Mouse (Mus musculus) hindbrain, embryonic 16.5 days (tissue): ENCODE measurements around the gene Isoc2a. TPM values are rescaled to one million over a fixed set of nuclear protein-coding genes. Genes with fewer than 3 reads are reported as not detected.

Experiments
- ATAC-seq: fragments of 200-750 bp; cut with Nextera tagmentation; 2 replicates; pipeline ENCODE4 v1.8.0; 2017; ENCODE audit warnings: moderate TSS enrichment, moderate library complexity
- H3K27ac ChIP-seq: fragments of 300-500 bp; sonication (generic); 2 replicates; pipeline ENCODE4 v1.5.1; 2014; ENCODE audit warnings: low read depth, mild to moderate bottlenecking, control low read depth, low read length, moderate library complexity
- H3K27me3 ChIP-seq: fragments of 300-500 bp; sonication (generic); replicated peaks from 2 replicates; pipeline ENCODE4 v1.6.1; 2014; ENCODE audit warnings: low read length; ENCODE audit not compliant: control insufficient read depth, insufficient read depth
- H3K36me3 ChIP-seq: fragments of 300-500 bp; sonication (generic); 2 replicates; pipeline ENCODE4 v1.6.1; 2014; ENCODE audit warnings: mild to moderate bottlenecking, low read length, moderate library complexity, mixed read lengths; ENCODE audit not compliant: control insufficient read depth, insufficient read depth
- H3K4me1 ChIP-seq: fragments of 300-500 bp; sonication (generic); 2 replicates; pipeline ENCODE4 v1.6.1; 2014; ENCODE audit warnings: low read depth, low read length; ENCODE audit not compliant: control insufficient read depth, insufficient read depth
- H3K4me2 ChIP-seq: fragments of 300-500 bp; sonication (generic); 2 replicates; pipeline ENCODE4 v1.6.1; 2014; ENCODE audit warnings: mild to moderate bottlenecking, low read length, control low read depth, moderate library complexity
- H3K4me3 ChIP-seq: fragments of 300-500 bp; sonication (generic); 2 replicates; pipeline ENCODE4 v1.5.1; 2014; ENCODE audit warnings: mild to moderate bottlenecking, low read length, control low read depth, moderate library complexity
- H3K9ac ChIP-seq: fragments of 300-500 bp; sonication (generic); 2 replicates; pipeline ENCODE4 v1.6.1; 2014; ENCODE audit warnings: low read depth, mild to moderate bottlenecking, control low read depth, low read length, moderate library complexity
- H3K9me3 ChIP-seq: fragments of 300-500 bp; sonication (generic); 2 replicates; pipeline ENCODE4 v1.6.1; 2014; ENCODE audit warnings: mild to moderate bottlenecking, low read length, moderate library complexity; ENCODE audit not compliant: control insufficient read depth
- WGBS: fragments of 180-500 bp; shearing (Covaris S2); extraction: QIAGEN DNeasy Blood & Tissue Kit; methylation state at CpG from one replicate; pipeline ENCODE4 v1.1.7; 2014; 5-methylcytosine and 5-hydroxymethylcytosine counted together
- polyA plus RNA-seq: library from polyadenylated mRNA; unstranded; fragments of >200 nt; fragmentation: Nextera tagmentation; extraction: Ambion mirVana; gene quantifications from 2 replicates; pipeline ENCODE4 v1.2.1, GENCODE M21; 2015

Gene Isoc2a
- polyA plus RNA-seq = 0.89 and 0.93 TPM in 2 replicates

GRCm38 (mm10) chr7:4876753-4877221 lies at the start of gene Isoc2a:
Gene Isoc2a, plus strand, starts transcription at chr7:4877153.
- ATAC-seq = peak; percentile 100
- under 1% methylated on average over 22 of the region's 22 CpGs for WGBS
- Histone ChIP-seq H3K4me2 (peak within 1 kb of the TSS; percentile 98), H3K27ac (0 out of 2 replicates have a peak within 1 kb of the TSS, but pooled peaks have one; percentile 64), H3K9me3 (no peaks in the 10 kb centered on the region), H3K27me3 (no peaks in the 10 kb centered on the region), H3K4me3 (peak within 1 kb of the TSS; percentile 50), H3K4me1 (peaks cover 14% of the 10 kb centered on the region), H3K36me3 (no peaks in the 10 kb centered on the region), H3K9ac (peak within 1 kb of the TSS; percentile 69)

GRCm38 (mm10) chr7:4830476-4830875 lies 46.5 kb upstream of the Isoc2a start:
- Histone ChIP-seq H3K9ac (no peak overlapping the region), H3K36me3 (peaks cover 12% of the 10 kb centered on the region), H3K4me3 (no peak overlapping the region), H3K9me3 (no peaks in the 10 kb centered on the region), H3K4me2 (no peak overlapping the region), H3K27ac (no peak overlapping the region), H3K4me1 (no peaks in the 10 kb centered on the region), H3K27me3 (no peaks in the 10 kb centered on the region)
- WGBS = 11% methylated on average over 12 of the region's 12 CpGs
- ATAC-seq = no peak

GRCm38 (mm10) chr7:4835631-4836327 lies 41.2 kb upstream of the Isoc2a start:
- peak overlapping the region; percentile 89 for H3K27ac ChIP-seq
- ATAC-seq = no peak; the same call in none of the 2 replicates
- H3K4me2 ChIP-seq = peak overlapping the region; percentile 95
- H3K4me1 ChIP-seq = peaks cover 11% of the 10 kb centered on the region; the same call in 1 of the 2 replicates
- H3K9me3 ChIP-seq = no peaks in the 10 kb centered on the region
- no peaks in the 10 kb centered on the region; the same call in none of the 2 replicates for H3K36me3 ChIP-seq
- H3K4me3 ChIP-seq = peak overlapping the region; percentile 73
- H3K27me3 ChIP-seq = no peaks in the 10 kb centered on the region
- peak overlapping the region; percentile 91 for H3K9ac ChIP-seq
- 6% methylated on average over 33 of the region's 34 CpGs for WGBS

GRCm38 (mm10) chr7:4836351-4836792 lies 40.6 kb upstream of the Isoc2a start:
- Histone ChIP-seq H3K27me3 (no peaks in the 10 kb centered on the region), H3K27ac (peak overlapping the region; percentile 89)

GRCm38 (mm10) chr7:4837639-4838038 lies 39.3 kb upstream of the Isoc2a start:
- ATAC-seq = no peak
- no peak overlapping the region for H3K9ac ChIP-seq
- H3K4me3 ChIP-seq = no peak overlapping the region
- no peaks in the 10 kb centered on the region; the same call in 1 of the 2 replicates for H3K36me3 ChIP-seq
- H3K27me3 ChIP-seq = no peaks in the 10 kb centered on the region
- 6% methylated on average over 1 of the region's 1 CpGs for WGBS
- no peak overlapping the region for H3K4me2 ChIP-seq
- H3K9me3 ChIP-seq = no peaks in the 10 kb centered on the region
- H3K4me1 ChIP-seq = peaks cover 18% of the 10 kb centered on the region
- H3K27ac ChIP-seq = no peak overlapping the region

More at GRCm38 (mm10) chr7:4836351-4836792, 40.6 kb upstream of the Isoc2a start:
- Histone ChIP-seq H3K36me3 (no peaks in the 10 kb centered on the region; the same call in none of the 2 replicates), H3K4me1 (peaks cover 11% of the 10 kb centered on the region; the same call in 1 of the 2 replicates), H3K4me2 (peak overlapping the region; percentile 95), H3K9ac (peak overlapping the region; percentile 91), H3K9me3 (no peaks in the 10 kb centered on the region), H3K4me3 (peak overlapping the region; percentile 73)
- ATAC-seq = peak; percentile 89
- under 1% methylated on average over 51 of the region's 51 CpGs for WGBS

GRCm38 (mm10) chr7:4842077-4842476 lies 34.9 kb upstream of the Isoc2a start:
- peak overlapping the region; percentile 86 for H3K27ac ChIP-seq
- peaks cover 19% of the 10 kb centered on the region for H3K4me1 ChIP-seq
- H3K9me3 ChIP-seq = no peaks in the 10 kb centered on the region
- peak overlapping the region; percentile 72 for H3K4me2 ChIP-seq
- H3K4me3 ChIP-seq = peak overlapping the region; percentile 64
- WGBS = 38% methylated on average over 5 of the region's 5 CpGs
- H3K36me3 ChIP-seq = no peaks in the 10 kb centered on the region
- peak overlapping the region; percentile 68 for H3K9ac ChIP-seq
- ATAC-seq = peak; percentile 13
- H3K27me3 ChIP-seq = no peaks in the 10 kb centered on the region

GRCm38 (mm10) chr7:4842634-4843131 lies 34.3 kb upstream of the Isoc2a start:
- Histone ChIP-seq H3K4me3 (peak overlapping the region; percentile 64), H3K4me1 (peaks cover 17% of the 10 kb centered on the region), H3K9me3 (no peaks in the 10 kb centered on the region), H3K9ac (peak overlapping the region; percentile 68), H3K27me3 (no peaks in the 10 kb centered on the region), H3K36me3 (no peaks in the 10 kb centered on the region), H3K27ac (peak overlapping the region; percentile 86), H3K4me2 (peak overlapping the region; percentile 72)
- WGBS = 1% methylated on average over 16 of the region's 16 CpGs
- ATAC-seq = peak; percentile 77

GRCm38 (mm10) chr7:4843604-4844244 lies 33.2 kb upstream of the Isoc2a start:
- Histone ChIP-seq H3K4me1 (peaks cover 14% of the 10 kb centered on the region), H3K4me3 (peak overlapping the region; percentile 64), H3K36me3 (no peaks in the 10 kb centered on the region), H3K27me3 (no peaks in the 10 kb centered on the region), H3K9me3 (no peaks in the 10 kb centered on the region), H3K27ac (peak overlapping the region; percentile 86), H3K9ac (peak overlapping the region; percentile 68), H3K4me2 (peak overlapping the region; percentile 72)
- peak; percentile 53 for ATAC-seq
- WGBS = under 1% methylated on average over 33 of the region's 34 CpGs
